Mouse (Mus musculus) midbrain, embryonic 11.5 days (tissue): Measurements from ENCODE around the gene Mpzl1. TPM values are rescaled to one million over a fixed set of nuclear protein-coding genes. Genes with fewer than 3 reads are reported as not detected.

Experiments
- ATAC-seq: fragments of 200-750 bp; cut with Nextera tagmentation; 2 replicates; pipeline ENCODE4 v1.8.0; 2017; ENCODE audit warnings: moderate TSS enrichment, moderate library complexity; ENCODE audit not compliant: low FRiP score
- DNase-seq: peaks from one replicate; pipeline ENCODE4 v3.0.0; 2015; ENCODE audit warnings: low spot score; ENCODE audit errors: missing footprints
- H3K27ac ChIP-seq: fragments of 300-500 bp; sonication (generic); 2 replicates; pipeline ENCODE4 v1.5.1; 2014; ENCODE audit warnings: low read depth, low read length
- H3K27me3 ChIP-seq: fragments of 300-500 bp; sonication (generic); 2 replicates; pipeline ENCODE4 v1.6.1; 2014; ENCODE audit warnings: mild to moderate bottlenecking, low read length, moderate library complexity, mixed read lengths; ENCODE audit not compliant: control insufficient read depth, insufficient read depth
- H3K36me3 ChIP-seq: fragments of 300-500 bp; sonication (generic); 2 replicates; pipeline ENCODE4 v1.6.1; 2014; ENCODE audit warnings: mild to moderate bottlenecking, low read length, moderate library complexity, mixed read lengths; ENCODE audit not compliant: control insufficient read depth, insufficient read depth
- H3K4me1 ChIP-seq: fragments of 300-500 bp; sonication (generic); 2 replicates; pipeline ENCODE4 v1.6.1; 2014; ENCODE audit warnings: low read length; ENCODE audit not compliant: control insufficient read depth, insufficient read depth
- H3K4me2 ChIP-seq: fragments of 300-500 bp; sonication (generic); 2 replicates; pipeline ENCODE4 v1.6.1; 2014; ENCODE audit warnings: mild to moderate bottlenecking, moderate library complexity
- H3K4me3 ChIP-seq: fragments of 300-500 bp; sonication (generic); 2 replicates; pipeline ENCODE4 v1.5.1; 2014; ENCODE audit warnings: low read depth, low read length
- H3K9ac ChIP-seq: fragments of 300-500 bp; sonication (generic); 2 replicates; pipeline ENCODE4 v1.6.1; 2014; ENCODE audit warnings: low read length
- H3K9me3 ChIP-seq: fragments of 300-500 bp; sonication (generic); 2 replicates; pipeline ENCODE4 v1.6.1; 2016; ENCODE audit warnings: low read length; ENCODE audit not compliant: control insufficient read depth
- WGBS: fragments of 180-500 bp; shearing (Covaris S2); extraction: QIAGEN DNeasy Blood & Tissue Kit; methylation state at CpG from one replicate; pipeline ENCODE4 v1.1.7; 2014; 5-methylcytosine and 5-hydroxymethylcytosine counted together
- polyA plus RNA-seq: library from polyadenylated mRNA; unstranded; fragments of >200 nt; fragmentation: Nextera tagmentation; extraction: Ambion mirVana; gene quantifications from 2 replicates; pipeline ENCODE4 v1.2.1, GENCODE M21; 2014

The Mpzl1 gene
- polyA plus RNA-seq, 1 experiment from 2014 or later: 141 TPM

DNA sequence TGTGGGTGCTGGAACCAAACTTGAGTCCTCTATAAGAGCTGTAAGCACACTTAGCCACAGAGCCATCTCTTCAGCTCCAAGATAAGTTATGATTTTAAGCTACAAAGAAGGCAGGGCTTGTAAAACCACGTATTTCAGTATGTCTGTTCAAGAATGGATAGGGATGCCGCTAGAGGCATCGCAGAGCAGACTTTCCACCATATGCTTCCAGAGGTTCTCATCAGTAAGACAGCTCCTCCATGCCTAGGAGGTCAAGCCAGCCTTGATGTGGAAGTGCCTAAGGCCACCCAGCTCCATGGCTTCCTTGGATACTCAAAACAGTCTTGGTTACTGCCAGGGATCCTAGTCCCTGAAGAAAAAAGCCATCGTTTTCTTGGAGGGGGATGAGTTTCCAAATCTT, 10.8 kb upstream of the Mpzl1 start:
- DNase-seq: no peak
- H3K36me3 ChIP-seq: no peaks in the 10 kb centered on the region
- no peak overlapping the region for H3K27ac ChIP-seq
- WGBS: 85% methylated on average over 4 of the region's 4 CpGs
- H3K4me3 ChIP-seq: no peak overlapping the region
- ATAC-seq: no peak
- no peak overlapping the region for H3K9ac ChIP-seq
- no peaks in the 10 kb centered on the region for H3K9me3 ChIP-seq
- no peaks in the 10 kb centered on the region for H3K4me1 ChIP-seq
- no peak overlapping the region for H3K4me2 ChIP-seq
- H3K27me3 ChIP-seq: no peaks in the 10 kb centered on the region

DNA sequence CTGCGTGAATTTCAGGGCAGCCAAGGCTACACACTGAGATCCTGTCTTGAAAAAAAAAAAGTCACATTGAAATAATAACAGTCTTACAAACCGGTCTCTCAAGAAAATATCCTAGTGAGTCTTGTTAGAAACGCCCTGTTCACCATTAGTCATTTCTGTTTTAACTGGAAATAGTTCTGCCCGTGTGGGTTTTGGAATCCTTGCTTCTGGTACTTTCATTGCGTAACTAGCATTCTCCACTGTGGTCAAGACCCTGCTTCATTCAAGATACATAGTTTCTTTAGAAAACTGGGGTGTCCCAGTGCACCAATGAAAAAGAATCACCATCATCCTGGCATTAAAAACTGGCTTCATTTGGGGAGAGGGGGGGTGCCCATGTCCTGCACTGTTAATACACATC, 9.4 kb upstream of the Mpzl1 start:
- 79% methylated on average over 5 of the region's 5 CpGs for WGBS

DNA sequence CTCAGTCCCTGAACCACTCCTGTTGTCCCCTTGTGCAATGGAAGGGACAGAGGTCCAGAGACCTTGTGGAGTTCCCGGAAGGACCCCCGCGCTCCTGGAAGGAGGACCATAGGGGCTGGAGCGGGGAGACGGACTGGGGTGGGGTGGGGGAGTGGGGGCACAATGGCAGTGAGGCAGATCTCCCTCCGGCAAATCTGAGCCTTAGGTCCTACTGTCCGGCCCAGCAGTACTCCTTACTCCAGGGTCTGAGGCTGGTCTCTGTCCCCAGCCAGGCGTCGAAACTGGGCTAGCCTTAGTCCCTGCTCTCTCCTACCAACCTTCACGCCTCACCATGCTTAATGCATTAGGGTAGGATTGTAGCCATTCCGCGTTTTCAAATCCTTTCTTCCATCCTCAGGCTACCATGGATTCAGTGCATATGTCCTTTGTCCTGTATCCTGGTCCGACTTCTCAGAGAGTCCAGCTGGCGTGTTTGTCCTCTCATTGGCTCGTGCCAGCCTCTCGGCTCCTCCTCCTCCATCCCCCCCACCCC, 8.5 kb upstream of the Mpzl1 start:
- WGBS: under 1% methylated on average over 16 of the region's 16 CpGs
- peak overlapping the region; percentile 59 for H3K4me2 ChIP-seq
- H3K36me3 ChIP-seq: no peaks in the 10 kb centered on the region
- no peaks in the 10 kb centered on the region for H3K27me3 ChIP-seq
- H3K27ac ChIP-seq: peak overlapping the region; percentile 89
- DNase-seq (peak; percentile 98), ATAC-seq (peak; percentile 85)
- H3K4me1 ChIP-seq: no peaks in the 10 kb centered on the region
- H3K4me3 ChIP-seq: peak overlapping the region; percentile 67
- H3K9me3 ChIP-seq: no peaks in the 10 kb centered on the region
- H3K9ac ChIP-seq: peak overlapping the region; percentile 94

More for the DNA sequence above, 9.4 kb upstream of the Mpzl1 start:
- H3K4me1 ChIP-seq: no peaks in the 10 kb centered on the region
- H3K9ac ChIP-seq: no peak overlapping the region
- H3K4me2 ChIP-seq: no peak overlapping the region
- H3K9me3 ChIP-seq: no peaks in the 10 kb centered on the region
- DNase-seq (no peak), ATAC-seq (no peak)
- H3K4me3 ChIP-seq: no peak overlapping the region
- H3K27ac ChIP-seq: no peak overlapping the region
- H3K36me3 ChIP-seq: no peaks in the 10 kb centered on the region
- H3K27me3 ChIP-seq: no peaks in the 10 kb centered on the region

DNA sequence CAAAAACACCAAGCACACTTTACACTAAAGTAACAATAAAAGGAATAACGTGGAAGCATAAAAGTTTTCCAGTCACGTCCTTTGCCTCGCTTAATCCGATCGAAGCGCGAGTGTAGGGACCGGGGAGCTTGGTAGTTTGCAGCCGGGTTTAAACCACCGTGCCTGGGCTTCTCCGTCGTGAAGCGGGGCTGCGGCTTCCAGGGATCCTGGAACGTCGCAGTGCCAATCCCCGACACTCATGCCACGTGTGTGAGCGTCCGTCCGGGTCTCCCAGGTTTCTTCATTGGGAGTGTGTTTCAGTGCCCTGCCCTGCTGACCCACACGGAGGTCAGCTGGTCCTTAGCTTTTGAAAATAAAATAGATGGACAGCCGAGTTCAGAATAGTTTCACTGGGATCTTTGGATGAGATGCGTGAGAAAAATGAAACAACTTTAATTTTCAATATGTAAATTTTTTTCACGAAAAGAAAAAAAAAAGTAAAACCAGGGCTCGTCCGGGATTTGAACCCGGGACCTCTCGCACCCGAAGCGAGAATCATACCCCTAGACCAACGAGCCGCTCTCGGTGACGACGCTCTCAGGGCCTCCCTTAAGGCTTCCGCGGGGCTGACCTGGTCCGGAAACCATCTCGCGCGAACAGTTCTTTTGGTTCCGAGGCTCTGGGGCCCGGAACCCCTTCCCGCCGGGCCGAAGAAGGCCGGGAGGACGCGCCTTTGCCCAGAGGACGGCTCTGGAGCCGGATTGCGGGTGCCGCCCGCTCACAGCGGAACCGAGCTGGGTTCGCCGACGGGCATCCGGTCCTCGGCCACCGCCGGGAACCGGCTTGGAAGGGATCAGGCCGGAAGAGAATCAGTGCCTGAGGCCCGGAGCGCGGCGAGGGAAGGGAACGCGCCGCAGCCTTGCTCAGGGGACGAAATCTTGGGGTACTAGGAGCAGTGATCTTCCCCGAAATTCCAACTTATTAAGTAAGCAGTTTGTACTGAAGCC, 7.7 kb upstream of the Mpzl1 start:
- Histone ChIP-seq H3K4me1 (no peaks in the 10 kb centered on the region), H3K9ac (peak overlapping the region; percentile 94), H3K27me3 (no peaks in the 10 kb centered on the region), H3K4me3 (peak overlapping the region; percentile 67), H3K4me2 (peak overlapping the region; percentile 59), H3K36me3 (no peaks in the 10 kb centered on the region), H3K27ac (peak overlapping the region; percentile 89), H3K9me3 (no peaks in the 10 kb centered on the region)
- DNase-seq (peak; percentile 100), ATAC-seq (peak; percentile 85)
- under 1% methylated on average over 75 of the region's 75 CpGs for WGBS

DNA sequence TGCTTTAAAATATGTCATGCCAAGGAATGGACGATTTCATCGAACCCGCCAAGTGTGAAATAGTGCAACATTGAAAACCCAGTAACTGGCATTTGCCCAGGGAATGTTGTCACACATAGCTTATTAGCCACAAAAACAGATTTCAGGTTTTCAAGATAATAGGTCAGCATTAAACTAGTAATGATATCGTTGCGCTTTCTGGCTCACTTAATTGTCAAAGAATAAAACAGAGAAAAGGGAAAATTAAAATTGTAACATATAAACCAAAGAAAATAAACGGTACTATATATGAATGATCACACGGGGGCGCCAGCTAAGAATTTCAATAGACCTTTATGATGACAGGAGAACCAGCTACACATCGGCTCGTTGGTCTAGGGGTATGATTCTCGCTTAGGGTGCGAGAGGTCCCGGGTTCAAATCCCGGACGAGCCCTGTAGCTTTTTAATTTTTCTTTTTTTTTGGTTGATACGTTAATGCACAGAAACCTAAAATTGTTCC, 7.0 kb upstream of the Mpzl1 start:
- peak overlapping the region; percentile 10; the same call in 1 of the 2 replicates for H3K9ac ChIP-seq
- peak overlapping the region; percentile 59; the same call in 1 of the 2 replicates for H3K4me2 ChIP-seq
- WGBS: 6% methylated on average over 16 of the region's 16 CpGs

DNA sequence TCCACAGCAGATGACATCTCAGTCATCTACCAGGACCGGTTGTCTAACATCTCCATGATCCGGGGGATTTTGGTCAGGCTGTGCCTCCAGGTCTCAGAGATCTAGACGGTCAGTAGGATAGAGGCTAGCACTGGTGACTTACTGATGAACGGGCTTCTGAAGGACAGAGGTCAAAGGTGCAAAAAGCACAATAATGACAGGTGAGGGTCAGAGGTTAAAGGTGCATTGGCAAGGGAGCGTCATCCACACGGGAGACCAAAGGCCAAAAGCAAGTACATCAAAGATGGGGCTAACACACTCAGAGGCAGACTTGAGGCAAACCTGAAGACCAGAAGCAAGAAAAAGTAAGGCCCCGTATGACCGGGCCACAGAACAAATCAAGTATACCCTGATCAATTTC, 2.0 kb upstream of the Mpzl1 start:
- H3K4me1 ChIP-seq: peaks cover 22% of the 10 kb centered on the region
- ATAC-seq (no peak), DNase-seq (no peak)
- H3K4me2 ChIP-seq: no peak overlapping the region
- H3K36me3 ChIP-seq: no peaks in the 10 kb centered on the region
- no peak overlapping the region for H3K4me3 ChIP-seq
- H3K9ac ChIP-seq: no peak overlapping the region
- H3K9me3 ChIP-seq: no peaks in the 10 kb centered on the region
- H3K27me3 ChIP-seq: no peaks in the 10 kb centered on the region
- H3K27ac ChIP-seq: no peak overlapping the region
- 82% methylated on average over 8 of the region's 8 CpGs for WGBS

More for the DNA sequence above, 7.0 kb upstream of the Mpzl1 start:
- Histone ChIP-seq H3K4me3 (peak overlapping the region; percentile 67), H3K27me3 (no peaks in the 10 kb centered on the region), H3K36me3 (no peaks in the 10 kb centered on the region), H3K4me1 (peaks cover under 1% of the 10 kb centered on the region; the same call in 1 of the 2 replicates), H3K9me3 (no peaks in the 10 kb centered on the region), H3K27ac (no peak overlapping the region)
- DNase-seq: peak; percentile 99
- peak; percentile 66 for ATAC-seq

DNA sequence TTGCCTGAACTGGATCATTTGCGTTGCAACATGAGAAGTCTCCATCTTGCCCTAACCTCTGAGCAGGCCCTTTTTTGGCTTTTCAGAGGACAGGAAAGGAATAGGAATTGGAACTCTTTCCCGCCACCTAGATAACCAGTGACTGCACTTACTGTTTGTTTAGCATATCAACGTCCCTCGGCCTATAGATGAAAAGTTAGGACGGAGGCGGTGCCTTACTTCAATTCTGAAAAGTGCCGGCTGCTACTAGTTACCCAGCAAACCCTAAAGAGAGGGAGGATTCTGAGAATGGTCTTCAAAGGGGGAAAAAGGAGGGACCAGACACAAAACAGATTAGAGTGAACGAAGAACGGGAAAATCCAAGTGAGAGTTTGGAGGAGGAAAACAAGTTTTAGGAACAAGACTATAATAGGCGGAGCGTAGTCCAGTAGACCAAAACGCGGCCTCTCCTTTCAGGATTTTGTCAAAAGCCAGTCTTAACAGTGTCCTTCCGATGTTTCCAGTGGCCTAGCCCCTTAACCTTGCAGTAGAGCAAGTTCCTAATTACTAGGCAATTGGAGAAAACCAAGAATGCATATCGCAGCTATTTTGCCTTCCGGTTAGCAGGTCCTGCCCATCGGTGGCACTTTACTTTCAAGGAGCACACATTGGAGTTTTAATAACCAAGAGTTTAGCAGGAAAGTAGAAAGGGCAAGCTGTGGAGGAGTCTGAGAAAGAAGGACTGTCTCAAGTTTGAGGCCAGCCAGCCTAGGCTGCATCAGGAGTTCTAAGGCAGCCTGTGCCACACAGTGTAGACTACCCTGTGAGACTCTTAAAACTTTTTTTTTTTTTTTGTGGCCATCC, 938 bp upstream of the Mpzl1 start:
- ATAC-seq (no peak), DNase-seq (peak; percentile 90)
- WGBS: 17% methylated on average over 17 of the region's 17 CpGs
- Histone ChIP-seq H3K4me3 (peak overlapping the region; percentile 84), H3K36me3 (no peaks in the 10 kb centered on the region), H3K9ac (peak overlapping the region; percentile 74), H3K27ac (peak overlapping the region; percentile 54), H3K27me3 (no peaks in the 10 kb centered on the region), H3K4me2 (peak overlapping the region; percentile 71), H3K9me3 (no peaks in the 10 kb centered on the region), H3K4me1 (peaks cover 22% of the 10 kb centered on the region)

DNA sequence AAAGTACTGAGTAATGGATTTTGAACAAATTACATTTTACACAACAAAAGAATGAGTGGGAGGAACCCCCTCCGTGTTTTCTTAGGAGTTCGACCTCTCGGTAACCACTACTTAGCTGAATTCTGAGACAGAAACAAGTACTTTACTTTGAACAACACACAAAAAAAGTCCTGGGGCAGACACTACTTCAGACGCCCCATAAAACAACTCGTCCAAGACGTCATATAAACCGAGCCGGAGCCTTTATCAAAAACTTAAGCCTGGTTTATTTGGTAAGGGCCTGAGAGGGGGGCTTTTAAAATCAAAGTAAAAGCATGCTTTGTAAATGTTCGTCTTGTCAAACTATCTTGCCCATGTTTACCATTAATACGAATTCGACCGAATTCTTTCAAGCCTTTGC, 993 bp downstream of the Mpzl1 start:
- no peaks in the 10 kb centered on the region for H3K36me3 ChIP-seq
- ATAC-seq (no peak), DNase-seq (peak; percentile 89)
- peak overlapping the region; percentile 71 for H3K4me2 ChIP-seq
- peak overlapping the region; percentile 74 for H3K9ac ChIP-seq
- no peak overlapping the region for H3K27ac ChIP-seq
- H3K27me3 ChIP-seq: no peaks in the 10 kb centered on the region
- WGBS: 4% methylated on average over 12 of the region's 12 CpGs
- H3K4me1 ChIP-seq: peaks cover 27% of the 10 kb centered on the region
- H3K4me3 ChIP-seq: peak overlapping the region; percentile 84
- H3K9me3 ChIP-seq: no peaks in the 10 kb centered on the region
